Mouse (Mus musculus) heart, embryonic 14.5 days (tissue): ENCODE measurements around the gene Cep97. TPM values are rescaled to one million over a fixed set of nuclear protein-coding genes. Genes with fewer than 3 reads are reported as not detected.

Experiments
- ATAC-seq: fragments of 200-750 bp; cut with Nextera tagmentation; 2 replicates; pipeline ENCODE4 v1.8.0; 2017; ENCODE audit warnings: low read depth, moderate TSS enrichment; ENCODE audit not compliant: insufficient number of reproducible peaks, insufficient read depth, low FRiP score
- H3K27ac ChIP-seq, 2 experiments: fragments of 200-500 bp in 1 of 2; fragments of 300-500 bp in 1 of 2; sonication (generic) in 1 of 2; replicated peaks in 1 of 2; 2 replicates each; pipeline ENCODE4 v1.5.1; 2012 to 2014; ENCODE audit warnings: low read depth in 2 of 2, low read length in 2 of 2, control low read depth in 1 of 2, mild to moderate bottlenecking in 1 of 2, mixed read lengths in 1 of 2; ENCODE audit not compliant: control insufficient read depth in 1 of 2, insufficient read depth in 1 of 2
- H3K27me3 ChIP-seq: fragments of 300-500 bp; sonication (generic); 2 replicates; pipeline ENCODE4 v1.6.1; 2014; ENCODE audit warnings: mild to moderate bottlenecking, low read length, control low read depth; ENCODE audit not compliant: control insufficient read depth, insufficient read depth
- H3K36me3 ChIP-seq: fragments of 300-500 bp; sonication (generic); 2 replicates; pipeline ENCODE4 v1.6.1; 2014; ENCODE audit warnings: mild to moderate bottlenecking, control low read depth, low read length, mixed read lengths; ENCODE audit not compliant: control insufficient read depth, insufficient read depth
- H3K4me1 ChIP-seq, 2 experiments: fragments of 200-500 bp in 1 of 2; fragments of 300-500 bp in 1 of 2; sonication (generic) in 1 of 2; 2 replicates each; pipeline ENCODE4 v1.6.1; 2012 to 2014; ENCODE audit warnings: low read length in 2 of 2, control low read depth in 1 of 2, mixed read lengths in 1 of 2; ENCODE audit not compliant: control insufficient read depth in 2 of 2, insufficient read depth in 2 of 2
- H3K4me2 ChIP-seq: fragments of 300-500 bp; sonication (generic); 2 replicates; pipeline ENCODE4 v1.6.1; 2014; ENCODE audit warnings: mild to moderate bottlenecking, low read length
- H3K4me3 ChIP-seq, 2 experiments: fragments of 200-500 bp in 1 of 2; fragments of 300-500 bp in 1 of 2; sonication (generic) in 1 of 2; 2 replicates each; pipeline ENCODE4 v1.5.1; 2012 to 2014; ENCODE audit warnings: low read length in 2 of 2, mild to moderate bottlenecking in 2 of 2, control low read depth in 1 of 2, low read depth in 1 of 2, moderate library complexity in 1 of 2; ENCODE audit not compliant: control insufficient read depth in 1 of 2, insufficient read depth in 1 of 2
- H3K9ac ChIP-seq: fragments of 300-500 bp; sonication (generic); 2 replicates; pipeline ENCODE4 v1.6.1; 2014; ENCODE audit warnings: mild to moderate bottlenecking, low read length
- H3K9me3 ChIP-seq: fragments of 300-500 bp; sonication (generic); 2 replicates; pipeline ENCODE4 v1.6.1; 2016; ENCODE audit warnings: low read length, control low read depth; ENCODE audit not compliant: control insufficient read depth
- WGBS: fragments of 180-500 bp; shearing (Covaris S2); extraction: QIAGEN DNeasy Blood & Tissue Kit; methylation state at CpG from one replicate; pipeline ENCODE4 v1.1.7; 2014; 5-methylcytosine and 5-hydroxymethylcytosine counted together
- polyA plus RNA-seq: library from polyadenylated mRNA; unstranded; fragments of >200 nt; fragmentation: Nextera tagmentation; extraction: Ambion mirVana; gene quantifications from 2 replicates; pipeline ENCODE4 v1.2.1, GENCODE M21; 2014

Gene Cep97
- polyA plus RNA-seq: 10.0 and 11.8 TPM in 2 replicates

- H3K9me3 ChIP-seq: no peaks in the 10 kb centered on the region; the same call in 1 of the 2 replicates
- peak within 1 kb of the TSS; percentile 64 for H3K4me2 ChIP-seq
- under 1% methylated on average over 24 of the region's 24 CpGs for WGBS
- peaks cover 0 to 3% of the 10 kb centered on the region in 2 experiments; a peak in 1 of 4 replicates for H3K4me1 ChIP-seq
- peak within 1 kb of the TSS; percentile 61 to 71; a peak in 3 of 4 replicates for H3K27ac ChIP-seq
- H3K4me3 ChIP-seq: peak within 1 kb of the TSS; percentile 82 to 85
- ATAC-seq: peak; percentile 97
- H3K9ac ChIP-seq: peak within 1 kb of the TSS; percentile 85
- peaks cover 9% of the 10 kb centered on the region for H3K36me3 ChIP-seq
- no peaks in the 10 kb centered on the region for H3K27me3 ChIP-seq
Observed at GRCm38 (mm10) chr16:55934453-55935037, at the start of gene Cep97. Gene Cep97 (minus strand): TSS chr16:55934855.

- no peak for ATAC-seq
- Histone ChIP-seq H3K27ac (peak overlapping the region; percentile 48 to 89), H3K4me2 (peak overlapping the region; percentile 73), H3K9me3 (no peaks in the 10 kb centered on the region), H3K9ac (peak overlapping the region; percentile 94), H3K4me1 (peaks cover 0 to 16% of the 10 kb centered on the region in 2 experiments; a peak in 2 of 4 replicates), H3K4me3 (peak overlapping the region; percentile 81 to 96), H3K27me3 (no peaks in the 10 kb centered on the region), H3K36me3 (peaks cover 34% of the 10 kb centered on the region)
- WGBS: 8% methylated on average over 14 of the region's 14 CpGs
Observed at GRCm38 (mm10) chr16:55974903-55975285, 40.2 kb upstream of the Cep97 start.

- Histone ChIP-seq H3K27ac (peak overlapping the region; percentile 72 to 89), H3K9ac (peak overlapping the region; percentile 94), H3K4me2 (peak overlapping the region; percentile 73), H3K9me3 (no peaks in the 10 kb centered on the region), H3K4me3 (peak overlapping the region; percentile 81 to 96), H3K27me3 (no peaks in the 10 kb centered on the region), H3K4me1 (peaks cover 0 to 16% of the 10 kb centered on the region in 2 experiments; a peak in 2 of 4 replicates), H3K36me3 (peaks cover 39% of the 10 kb centered on the region)
- WGBS: under 1% methylated on average over 51 of the region's 55 CpGs
- ATAC-seq: peak; percentile 90
Observed at GRCm38 (mm10) chr16:55974256-55974902, 39.7 kb upstream of the Cep97 start.

DNA sequence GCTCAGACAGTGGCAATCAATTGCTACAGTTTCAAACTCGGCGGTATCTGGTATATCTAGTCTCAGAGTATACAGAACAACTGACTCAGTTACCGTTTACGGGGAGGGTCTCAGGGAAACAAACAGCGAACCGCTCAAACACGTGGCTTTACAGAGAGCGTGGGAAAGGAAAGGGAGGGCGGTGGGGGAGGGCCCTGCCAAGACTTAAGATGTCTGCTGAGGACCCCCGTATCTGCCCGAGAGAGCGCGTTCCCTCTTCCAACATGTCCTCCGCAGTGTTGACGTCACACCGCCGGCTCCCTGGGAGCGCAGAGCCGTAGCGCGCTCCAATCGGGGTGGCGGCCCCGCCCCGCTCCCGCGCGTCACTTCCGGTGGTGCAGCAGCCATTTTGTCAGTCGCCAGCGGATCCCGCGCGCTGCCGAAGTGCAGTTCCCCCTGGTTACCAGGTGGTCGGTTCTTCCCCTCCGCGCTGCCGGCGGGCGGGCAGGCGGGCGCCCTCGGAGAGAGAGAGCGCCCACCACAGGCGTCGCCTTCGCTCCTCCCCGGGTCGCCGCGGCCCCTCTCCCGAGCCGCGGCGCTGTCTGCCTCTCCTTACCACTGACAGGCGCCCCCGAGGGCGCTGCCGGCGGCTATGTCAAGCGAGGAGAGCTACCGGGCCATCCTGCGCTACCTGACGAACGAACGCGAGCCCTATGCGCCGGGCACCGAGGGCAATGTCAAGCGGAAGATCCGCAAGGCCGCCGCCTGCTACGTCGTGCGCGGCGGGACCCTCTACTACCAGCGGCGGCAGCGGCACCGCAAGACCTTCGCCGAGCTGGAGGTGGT, 39.0 kb upstream of the Cep97 start, which contains the start of gene Zbtb11:
TSS of gene Zbtb11 (plus strand) at position 453 of the 825 bp plus-strand sequence.
- peak within 1 kb of the TSS; percentile 81 to 96 for H3K4me3 ChIP-seq
- under 1% methylated on average over 85 of the region's 86 CpGs for WGBS
- no peaks in the 10 kb centered on the region for H3K9me3 ChIP-seq
- H3K27ac ChIP-seq: peak within 1 kb of the TSS; percentile 72 to 89
- H3K36me3 ChIP-seq: peaks cover 46% of the 10 kb centered on the region
- peak; percentile 96 for ATAC-seq
- H3K4me1 ChIP-seq: peaks cover 0 to 17% of the 10 kb centered on the region in 2 experiments; a peak in 2 of 4 replicates
- H3K4me2 ChIP-seq: peak within 1 kb of the TSS; percentile 73
- H3K9ac ChIP-seq: peak within 1 kb of the TSS; percentile 94
- H3K27me3 ChIP-seq: no peaks in the 10 kb centered on the region

- Histone ChIP-seq H3K36me3 (peaks cover 51% of the 10 kb centered on the region), H3K9me3 (no peaks in the 10 kb centered on the region), H3K27me3 (no peaks in the 10 kb centered on the region), H3K9ac (peak overlapping the region; percentile 57), H3K4me2 (peak overlapping the region; percentile 70), H3K4me1 (peaks cover 0 to 19% of the 10 kb centered on the region in 2 experiments; a peak in 2 of 4 replicates), H3K4me3 (peak overlapping the region in 1 of 2 experiments; percentile 96; a peak in 3 of 4 replicates), H3K27ac (peak overlapping the region; percentile 50 to 56; a peak in 3 of 4 replicates)
- WGBS: 51% methylated on average over 10 of the region's 10 CpGs
- ATAC-seq: no peak
Observed at GRCm38 (mm10) chr16:55972626-55973201, 38.1 kb upstream of the Cep97 start.

DNA sequence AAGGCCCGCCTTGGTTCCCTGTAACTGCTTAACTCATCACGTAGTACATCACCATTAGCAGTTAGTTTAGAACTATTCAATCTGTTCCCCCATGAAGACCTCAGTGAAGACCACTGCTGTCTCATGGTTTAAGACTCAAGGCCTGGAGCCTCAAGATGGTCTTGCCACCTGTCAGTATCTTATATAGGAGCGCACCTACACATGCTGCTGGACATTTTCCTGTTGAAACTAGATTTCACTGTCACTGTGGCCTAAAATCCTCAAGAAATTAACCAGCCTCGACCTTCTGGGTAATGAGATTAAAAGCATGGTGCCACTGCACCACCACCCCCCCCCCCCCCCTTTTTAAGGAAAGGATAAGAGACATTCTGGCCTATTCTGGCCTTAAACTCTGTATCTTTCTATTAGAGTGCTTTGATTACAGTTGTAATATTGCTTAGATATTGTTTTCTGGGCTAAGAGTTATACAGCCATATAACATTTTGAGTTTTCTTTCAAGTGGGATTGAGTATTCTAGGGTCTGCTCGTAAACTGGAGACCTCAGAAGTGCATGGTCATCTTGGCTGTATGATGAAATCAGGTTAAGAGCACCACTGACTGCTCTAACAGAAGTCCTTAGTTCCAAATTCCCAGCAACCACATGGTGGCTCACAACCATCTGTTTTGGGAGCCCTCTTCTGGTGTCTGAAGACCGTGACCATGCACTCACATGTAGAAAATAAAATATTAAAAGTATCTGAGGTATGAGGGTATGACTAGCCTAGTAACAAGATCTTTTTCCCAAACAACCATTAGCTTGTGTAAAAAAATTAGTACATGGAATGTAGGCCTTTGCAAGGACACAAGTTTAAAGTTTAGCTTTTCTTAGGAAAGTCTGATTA, 37.3 kb upstream of the Cep97 start:
- ATAC-seq: no peak
- Histone ChIP-seq H3K9ac (no peak overlapping the region), H3K27ac (no peak overlapping the region), H3K4me3 (no peak overlapping the region), H3K36me3 (peaks cover 55% of the 10 kb centered on the region), H3K4me1 (peaks cover 0 to 24% of the 10 kb centered on the region in 2 experiments; a peak in 3 of 4 replicates), H3K4me2 (no peak overlapping the region), H3K9me3 (no peaks in the 10 kb centered on the region), H3K27me3 (no peaks in the 10 kb centered on the region)
- WGBS: 76% methylated on average over 6 of the region's 6 CpGs
